Mouse (Mus musculus): ENCODE measurements around the gene Mvb12b.

Gene Mvb12b

GRCm38 (mm10) chr2:33842983-33843577 is 44.7 kb downstream of the Mvb12b start:
- DNase-seq = no peak

- DNase-seq = no peak
Observed at GRCm38 (mm10) chr2:33841980-33842379, 45.8 kb downstream of the Mvb12b start.

GRCm38 (mm10) chr2:33840483-33840882 is 47.3 kb downstream of the Mvb12b start:
- DNase-seq = no peak

DNA sequence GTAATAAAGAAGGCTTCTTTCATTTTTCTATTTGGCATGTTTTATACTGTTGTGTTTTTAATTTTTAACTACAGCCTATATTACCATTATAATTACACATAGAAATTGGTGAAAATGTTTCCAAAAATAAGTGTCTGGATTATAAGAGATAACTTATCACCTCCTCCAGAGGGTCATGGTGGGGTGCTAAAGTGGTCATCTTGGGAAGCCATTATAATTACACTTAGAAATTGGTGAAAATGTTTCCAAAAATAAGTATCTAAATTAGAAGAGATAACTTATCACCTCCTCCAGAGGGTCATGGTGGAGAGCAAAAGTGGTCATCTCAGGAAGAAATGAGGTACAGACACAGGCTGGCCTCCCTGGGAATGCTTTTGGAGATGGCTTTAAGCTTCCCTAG is 48.5 kb downstream of the Mvb12b start:
- no peak for DNase-seq

- DNase-seq = no peak
Observed at GRCm38 (mm10) chr2:33837297-33837696, 50.4 kb downstream of the Mvb12b start.

DNA sequence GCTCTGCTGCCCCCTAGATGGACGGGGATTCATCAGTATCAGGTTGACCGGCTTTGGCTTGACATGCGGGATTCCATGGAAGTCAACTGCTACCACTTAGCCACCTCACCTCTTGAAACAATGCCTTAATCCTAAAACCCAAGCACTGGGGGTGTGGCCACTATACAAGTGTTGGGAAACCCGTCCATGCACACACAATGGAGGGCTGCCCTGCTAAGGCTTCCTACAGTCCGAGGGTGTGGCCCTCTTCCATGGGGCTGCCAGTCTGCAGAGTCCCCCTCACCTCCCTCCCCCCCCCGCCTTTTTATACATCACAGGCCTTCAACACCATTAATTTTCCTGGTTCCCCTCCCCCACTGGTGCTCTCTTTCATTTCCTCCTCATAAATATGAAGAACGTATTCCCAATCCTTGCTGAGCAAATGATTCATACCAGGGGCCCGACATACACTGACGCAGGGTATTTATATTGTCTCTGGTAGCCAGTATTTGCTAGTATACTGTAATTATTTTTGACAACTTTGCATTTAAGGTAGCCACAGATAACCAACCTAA is 51.0 kb downstream of the Mvb12b start:
- no peak for DNase-seq

DNA sequence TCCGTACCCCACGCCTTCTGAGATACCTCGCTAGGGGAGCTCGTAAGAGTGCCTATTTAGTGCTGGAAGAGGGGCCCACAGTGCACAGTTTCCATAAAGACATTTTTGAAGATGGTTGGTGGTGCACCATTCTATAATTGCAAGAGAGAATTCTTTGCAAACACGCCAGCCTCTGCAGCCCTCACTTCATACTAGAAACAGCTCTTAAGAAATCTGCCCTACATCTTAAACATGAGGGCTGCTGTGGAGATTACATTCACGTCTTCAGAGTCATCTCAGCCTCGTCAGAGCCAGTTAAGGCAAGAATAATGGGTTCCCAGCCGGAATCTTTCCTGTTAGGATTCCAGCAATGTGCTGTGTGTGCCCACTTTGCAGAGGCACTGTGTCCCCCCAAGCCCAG is 52.7 kb downstream of the Mvb12b start:
- DNase-seq = no peak

DNA sequence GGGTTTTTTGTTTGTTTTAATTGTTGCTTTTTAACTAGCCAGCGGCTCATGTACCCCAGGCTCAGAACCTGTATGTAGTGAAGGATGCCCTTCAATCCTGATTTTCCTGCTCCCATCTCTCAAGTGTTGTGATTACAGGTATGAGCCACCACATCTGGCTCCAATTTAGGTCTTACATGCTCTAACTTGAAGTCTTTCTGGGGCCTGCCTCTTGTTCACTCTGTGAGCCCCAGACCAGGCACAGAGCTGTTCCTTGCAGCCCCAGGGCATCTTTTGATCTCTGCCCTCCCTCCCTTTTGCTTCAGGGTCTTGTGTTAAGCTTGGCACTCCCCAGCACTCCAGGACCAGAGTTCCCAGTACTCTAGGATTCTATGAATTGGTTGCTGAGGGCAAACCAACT is 53.8 kb downstream of the Mvb12b start:
- no peak for DNase-seq

- no peak for DNase-seq
Observed at GRCm38 (mm10) chr2:33829870-33830269, 57.9 kb downstream of the Mvb12b start.

DNA sequence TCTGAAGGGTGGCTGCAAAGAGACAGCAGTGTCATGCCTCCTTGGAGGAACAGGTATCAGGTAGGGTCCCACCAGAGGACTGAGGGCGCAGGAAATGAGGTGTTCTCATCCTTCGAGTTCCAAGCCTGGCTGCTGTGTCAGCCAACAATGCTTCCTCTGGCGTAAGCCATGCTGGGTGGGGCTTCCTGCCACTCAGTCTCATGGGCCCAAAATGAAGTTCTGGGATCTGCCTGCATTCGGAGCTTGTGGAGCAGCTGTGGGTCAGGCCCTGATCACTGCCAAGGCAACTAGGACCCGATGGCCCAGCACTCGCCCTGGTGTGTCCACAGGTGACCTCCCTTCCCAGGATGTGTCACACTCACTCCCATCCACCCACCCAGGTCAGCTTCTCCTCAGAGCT is 61.0 kb downstream of the Mvb12b start:
- no peak for DNase-seq

DNA sequence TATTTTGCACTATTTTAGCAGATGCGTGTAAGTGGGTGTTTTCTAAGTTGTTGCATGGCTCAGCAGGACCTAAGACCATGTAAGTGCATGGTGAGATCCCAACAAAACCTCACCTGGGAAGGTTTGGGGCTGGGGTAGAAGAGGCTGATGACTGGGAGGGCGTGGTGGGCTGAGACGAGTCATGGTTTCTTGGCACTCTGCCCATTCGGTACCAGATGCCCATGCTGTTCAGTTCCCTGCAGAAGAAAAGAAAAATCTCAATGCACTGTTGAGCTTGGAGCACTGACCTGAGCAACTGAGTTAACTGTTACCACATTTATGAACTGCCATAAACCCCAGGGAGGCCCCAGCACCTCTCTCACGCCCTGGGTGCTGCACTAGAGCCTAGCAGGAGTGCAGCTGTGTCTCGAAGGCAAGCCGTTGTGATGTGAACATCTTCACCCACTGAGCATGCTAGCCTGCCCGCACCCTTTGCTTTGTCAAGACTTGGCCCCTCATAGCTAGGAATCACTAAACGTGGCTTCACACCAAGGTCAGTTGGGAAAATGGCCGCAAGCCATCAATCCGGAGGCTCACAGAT is 62.7 kb downstream of the Mvb12b start:
- no peak for DNase-seq

- DNase-seq = peak; percentile 88
Observed at GRCm38 (mm10) chr2:33821677-33822607, 65.8 kb downstream of the Mvb12b start.

DNA sequence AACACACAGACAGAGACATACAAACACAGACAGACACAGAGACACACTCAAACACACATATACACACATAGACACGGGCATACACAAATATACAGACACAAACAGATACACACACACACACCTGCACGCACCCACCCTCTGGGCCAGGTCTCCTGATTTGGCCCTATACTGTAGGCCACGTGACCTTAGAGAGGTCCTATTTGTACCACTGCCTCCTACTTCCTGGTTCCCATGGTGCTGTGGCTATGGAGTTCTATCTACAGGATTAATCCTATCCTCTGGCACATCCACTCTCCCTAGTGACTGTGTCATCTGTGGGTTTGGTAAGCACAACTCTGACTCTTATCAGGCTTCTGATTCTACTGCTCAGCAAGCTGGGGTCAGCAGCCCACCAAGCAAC is 67.3 kb downstream of the Mvb12b start:
- peak; percentile 57 for DNase-seq

DNA sequence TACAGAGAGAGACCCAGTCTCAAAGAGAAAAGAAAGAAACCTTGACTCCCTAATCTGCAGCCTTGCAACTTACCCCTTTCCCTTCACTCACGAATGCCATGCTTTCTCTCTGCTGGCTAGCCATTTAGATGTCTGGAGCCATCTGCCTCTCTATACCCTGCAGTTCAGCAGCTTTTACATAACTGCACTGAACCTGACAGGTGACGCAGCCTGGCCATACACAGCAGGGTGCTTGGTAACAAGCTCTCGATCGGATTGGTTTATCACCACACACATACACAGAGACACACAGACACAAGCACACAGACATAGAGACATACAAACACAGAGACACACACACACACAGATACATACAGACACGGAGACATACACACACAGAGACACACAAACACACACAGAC is 67.7 kb downstream of the Mvb12b start:
- peak; percentile 90 for DNase-seq

DNA sequence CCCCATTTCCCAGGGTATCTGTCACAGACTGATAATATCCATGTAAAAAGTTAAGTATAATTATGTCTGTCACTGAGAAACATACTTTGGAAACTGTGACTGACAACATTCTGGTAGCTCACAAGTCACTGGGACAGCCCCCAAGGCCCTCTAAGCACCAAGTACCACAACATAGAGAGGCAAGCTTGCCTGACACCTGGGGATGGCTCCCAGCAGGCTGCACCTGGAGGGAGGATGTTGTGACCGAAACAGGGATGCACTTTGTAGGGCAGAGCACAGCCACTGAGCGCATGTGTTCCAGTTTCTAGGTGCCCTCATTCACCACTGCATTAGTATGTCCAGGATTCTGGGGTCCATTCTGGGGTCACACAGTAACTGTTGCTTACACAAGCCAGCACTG is 69.4 kb downstream of the Mvb12b start:
- no peak for DNase-seq

DNA sequence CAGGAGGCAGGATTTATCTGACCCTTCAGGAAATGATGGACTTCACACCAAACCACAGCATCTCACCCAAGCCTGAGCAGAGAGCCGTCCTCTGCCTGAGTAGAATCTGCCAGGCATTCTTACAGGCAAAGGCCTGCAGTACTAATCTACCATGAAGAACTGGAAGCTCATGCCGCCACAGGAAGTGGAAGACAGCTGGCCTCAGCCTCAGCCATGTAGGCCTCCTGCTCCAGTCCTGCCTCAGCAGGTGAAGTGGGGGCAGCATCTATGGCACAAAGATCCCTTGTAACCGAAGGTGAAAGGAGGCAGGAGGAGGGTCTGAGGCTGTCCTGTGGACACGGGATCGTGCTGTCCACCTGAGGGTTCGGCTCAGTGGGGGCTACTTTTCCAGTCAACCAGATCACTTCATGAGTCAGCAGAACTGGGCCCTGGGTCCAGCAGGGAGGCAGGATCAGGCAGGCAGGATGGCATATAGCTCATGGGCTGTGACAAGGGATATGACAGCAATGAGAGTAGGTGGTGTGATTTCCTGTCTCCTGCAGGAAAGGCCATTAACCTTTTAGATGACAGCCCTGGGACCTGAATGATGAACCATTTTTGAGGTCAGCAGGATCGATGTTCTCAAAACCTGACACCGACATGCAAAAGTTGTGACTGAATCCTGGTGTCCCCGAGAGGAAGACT is 69.9 kb downstream of the Mvb12b start:
- DNase-seq = peak; percentile 57

- DNase-seq = no peak
Observed at GRCm38 (mm10) chr2:33817080-33817479, 70.7 kb downstream of the Mvb12b start.

DNA sequence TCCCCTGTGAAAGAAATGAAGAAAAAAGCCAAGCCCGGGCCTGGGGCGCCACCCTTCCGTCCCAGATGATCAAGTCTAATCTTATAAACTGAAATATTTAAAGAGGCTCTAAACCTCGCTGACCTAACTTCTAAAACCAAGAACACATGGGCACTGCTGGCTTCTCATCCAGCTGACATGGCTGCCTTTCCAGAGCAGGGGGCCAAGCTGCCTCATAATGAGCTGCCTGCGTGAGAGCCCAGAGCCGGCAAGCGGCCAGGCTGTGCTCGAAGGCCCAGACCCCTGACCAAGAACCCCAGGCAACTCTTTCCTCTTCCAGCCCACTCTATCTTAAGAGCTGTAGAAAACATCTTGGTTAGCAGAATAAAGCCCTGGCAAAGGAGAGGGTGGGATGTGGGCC is 73.2 kb downstream of the Mvb12b start:
- DNase-seq = no peak

DNA sequence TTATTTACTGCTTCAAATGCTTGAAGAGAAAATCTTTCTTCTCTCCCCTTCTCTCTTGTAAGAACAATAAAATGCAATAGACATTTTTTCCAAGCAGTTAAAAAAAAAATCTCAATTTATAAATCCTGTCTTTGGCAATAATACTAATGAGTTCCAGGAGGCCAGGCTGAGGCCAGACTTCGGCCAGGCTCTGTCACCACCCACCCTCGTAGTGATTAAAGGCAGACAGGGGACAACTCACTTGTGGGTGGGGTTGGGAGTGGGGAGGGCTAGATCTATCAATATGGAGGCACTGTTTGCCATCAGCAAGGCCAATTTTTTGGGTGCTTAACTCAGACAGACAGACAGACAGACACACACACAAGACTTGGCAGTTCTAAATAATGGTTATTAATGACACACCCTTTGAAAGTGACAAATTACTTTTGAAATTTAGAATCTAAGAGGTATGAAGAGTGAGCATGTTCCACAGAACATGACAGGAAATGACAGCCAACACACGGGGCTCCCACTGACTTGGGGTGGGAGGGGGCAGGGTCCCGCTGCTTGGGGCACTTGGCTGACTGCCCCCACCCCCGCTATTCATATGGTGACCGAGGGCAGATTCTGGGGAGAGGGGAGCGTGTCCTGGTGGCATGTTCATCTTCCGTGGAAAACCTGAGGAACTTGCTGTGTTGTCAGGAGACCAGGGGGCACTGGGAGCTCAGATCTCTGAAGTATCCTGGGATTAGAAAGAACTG is 74.1 kb downstream of the Mvb12b start:
- DNase-seq = no peak

DNA sequence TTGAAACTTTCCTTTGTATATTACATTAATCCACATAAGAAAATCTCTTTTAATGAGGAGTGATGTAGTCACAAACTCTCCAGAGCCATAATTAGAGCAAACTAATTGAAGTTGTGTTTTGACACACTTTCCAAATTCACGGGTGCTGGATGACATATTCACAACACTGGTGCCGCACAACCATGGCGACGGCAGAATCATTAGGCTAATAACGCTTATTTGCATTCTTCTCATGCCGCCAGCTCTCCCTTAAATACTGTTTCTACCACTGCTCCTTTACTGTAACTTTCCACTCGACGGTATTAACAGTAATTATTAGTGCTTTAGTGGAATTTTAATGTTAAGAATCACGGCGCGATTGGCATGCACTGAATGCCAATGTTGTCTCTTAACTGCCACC is 74.8 kb downstream of the Mvb12b start:
- no peak for DNase-seq

GRCm38 (mm10) chr2:33811349-33811890 is 76.3 kb downstream of the Mvb12b start:
- DNase-seq = no peak

DNA sequence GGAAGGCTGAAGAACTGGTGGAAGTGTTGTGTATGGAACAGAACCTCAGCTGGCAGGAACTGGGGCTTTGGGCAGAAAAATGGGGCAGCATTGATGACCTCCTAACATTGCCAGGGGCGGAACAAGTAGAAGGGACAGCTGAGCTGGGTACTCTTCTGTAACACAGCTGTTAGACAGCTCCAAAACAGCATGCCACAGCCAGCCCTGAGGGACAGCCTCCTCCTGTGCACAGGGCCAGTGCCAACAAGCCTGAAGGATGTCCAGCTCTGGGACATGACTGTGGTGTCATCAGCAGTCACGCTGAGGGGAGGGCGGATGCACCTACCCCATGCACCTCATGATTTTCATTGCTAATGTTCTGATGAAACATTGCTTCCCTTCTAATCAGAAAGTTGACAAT is 78.7 kb downstream of the Mvb12b start:
- DNase-seq = no peak
